Mouse (Mus musculus): ENCODE results near the gene Mas1.

DNA sequence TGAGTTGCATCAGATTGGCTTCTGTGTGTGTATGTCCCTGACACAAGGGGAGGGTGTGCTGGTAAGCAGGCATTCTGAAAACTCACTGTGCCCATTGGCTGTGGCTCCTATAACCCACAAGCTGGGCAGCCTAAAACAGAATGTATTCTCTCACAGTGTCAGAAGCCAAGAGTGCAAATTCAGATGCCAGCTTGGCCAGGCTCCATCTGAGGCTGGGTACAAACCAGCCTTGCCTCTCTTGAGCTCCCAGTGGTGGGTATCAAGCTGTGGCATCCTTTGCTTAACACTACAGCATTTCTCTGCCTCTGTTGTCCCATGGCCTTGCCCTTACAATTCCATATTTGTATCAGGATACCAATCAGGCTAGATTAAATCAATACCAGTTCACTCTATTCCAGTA, 3.8 kb downstream of the Mas1 start:
- no peak for TF ChIP-seq CTCF (IDR thresholded peaks at IDR 0.05; ENCODE audit: control insufficient read depth, insufficient read depth, low read length)
- TF ChIP-seq POLR2A (IDR thresholded peaks at IDR 0.05; ENCODE audit: borderline replicate concordance, control insufficient read depth, low read depth, low read length) = no peak
